Mouse (Mus musculus) MEL (cell line): ENCODE results near the gene Ube2g1. TPM values are rescaled to one million over a fixed set of nuclear protein-coding genes. Genes with fewer than 3 reads are reported as not detected.

ENCODE experiments used
- DNase-seq: peaks from one replicate; pipeline ENCODE4 v3.0.0; 2011; ENCODE audit warnings: low read depth, low spot score
- H3K27ac ChIP-seq: 2 replicates; pipeline ENCODE4 v1.5.1; 2012; ENCODE audit warnings: low read depth, mild to moderate bottlenecking, control low read depth, low read length, moderate library complexity; ENCODE audit not compliant: control insufficient read depth
- H3K27me3 ChIP-seq, 2 experiments: fragments of 150-350 bp in 1 of 2; sonication (generic) in 1 of 2; 2 replicates each; pipeline ENCODE4 v1.6.1; 2012; ENCODE audit warnings: low read length in 2 of 2, mild to moderate bottlenecking in 2 of 2, improper control_type of control experiment in 1 of 2, moderate library complexity in 1 of 2; ENCODE audit not compliant: insufficient read depth in 2 of 2, control insufficient read depth in 1 of 2
- H3K36me3 ChIP-seq, 2 experiments: 2 replicates each; pipeline ENCODE4 v1.6.1; 2012 to 2014; ENCODE audit warnings: low read length in 2 of 2, improper control_type of control experiment in 1 of 2, inconsistent platforms in 1 of 2, mild to moderate bottlenecking in 1 of 2; ENCODE audit not compliant: insufficient read depth in 2 of 2, control insufficient read depth in 1 of 2
- H3K4me1 ChIP-seq, 2 experiments: fragments of 150-350 bp in 1 of 2; sonication (generic) in 1 of 2; 2 replicates each; pipeline ENCODE4 v1.6.1; 2012; ENCODE audit warnings: low read length in 2 of 2, improper control_type of control experiment in 1 of 2, mild to moderate bottlenecking in 1 of 2; ENCODE audit not compliant: insufficient read depth in 2 of 2, control insufficient read depth in 1 of 2
- H3K4me3 ChIP-seq, 2 experiments: fragments of 150-350 bp in 1 of 2; sonication (generic) in 1 of 2; 2 replicates each; pipeline ENCODE4 v1.5.1; 2012; ENCODE audit warnings: low read depth in 2 of 2, low read length in 2 of 2, mild to moderate bottlenecking in 2 of 2, moderate library complexity in 2 of 2, control low read depth in 1 of 2, improper control_type of control experiment in 1 of 2; ENCODE audit not compliant: control insufficient read depth in 1 of 2, insufficient read depth in 1 of 2
- H3K79me2 ChIP-seq: 2 replicates; pipeline ENCODE4 v1.6.1; 2012; ENCODE audit warnings: mild to moderate bottlenecking, low read length, moderate library complexity; ENCODE audit not compliant: control insufficient read depth, poor library complexity, insufficient read depth
- H3K9ac ChIP-seq: 2 replicates; pipeline ENCODE4 v1.6.1; 2012; ENCODE audit warnings: low read depth, mild to moderate bottlenecking, control low read depth, low read length, moderate library complexity; ENCODE audit not compliant: control insufficient read depth, poor library complexity, severe bottlenecking
- H3K9me3 ChIP-seq: fragments of 150-350 bp; sonication (generic); replicated peaks from 2 replicates; pipeline ENCODE4 v1.6.1; 2012; ENCODE audit warnings: mild to moderate bottlenecking, low read length, improper control_type of control experiment, moderate library complexity; ENCODE audit not compliant: insufficient read depth
- BHLHE40 ChIP-seq: IDR thresholded peaks from 2 replicates; pipeline ENCODE4 v1.6.1; 2012; ENCODE audit warnings: low read depth, mild to moderate bottlenecking, inconsistent platforms, low read length, improper control_type of control experiment, borderline replicate concordance
- CHD1 ChIP-seq: IDR thresholded peaks from 2 replicates; pipeline ENCODE4 v1.6.1; 2012; ENCODE audit warnings: low read depth, mild to moderate bottlenecking, inconsistent platforms, low read length, improper control_type of control experiment
- CHD2 ChIP-seq: IDR thresholded peaks from 2 replicates; pipeline ENCODE4 v1.6.1; 2011; ENCODE audit warnings: low read length, improper control_type of control experiment
- E2F4 ChIP-seq: IDR thresholded peaks from 2 replicates; pipeline ENCODE4 v1.6.1; 2011; ENCODE audit warnings: low read depth, low read length, improper control_type of control experiment, borderline replicate concordance
- ELF1 ChIP-seq: IDR thresholded peaks from 2 replicates; pipeline ENCODE4 v1.6.1; 2014; ENCODE audit warnings: low read depth, mild to moderate bottlenecking, inconsistent platforms, low read length, improper control_type of control experiment, moderate library complexity
- GABPA ChIP-seq: IDR thresholded peaks from 2 replicates; pipeline ENCODE4 v1.6.1; 2012; ENCODE audit warnings: low read depth, mild to moderate bottlenecking, inconsistent platforms, low read length, improper control_type of control experiment, moderate library complexity
- GATA1 ChIP-seq: IDR thresholded peaks from 2 replicates; pipeline ENCODE4 v1.6.1; 2011; ENCODE audit warnings: low read depth, low read length, improper control_type of control experiment
- HCFC1 ChIP-seq: IDR thresholded peaks from 2 replicates; pipeline ENCODE4 v1.6.1; 2012; ENCODE audit warnings: low read depth, mild to moderate bottlenecking, inconsistent platforms, low read length, improper control_type of control experiment, moderate library complexity
- MAX ChIP-seq: IDR thresholded peaks from 2 replicates; pipeline ENCODE4 v1.6.1; 2011; ENCODE audit warnings: low read length, improper control_type of control experiment
- MEF2A ChIP-seq: IDR thresholded peaks from 2 replicates; pipeline ENCODE4 v1.6.1; 2014; ENCODE audit warnings: low read depth, mild to moderate bottlenecking, inconsistent platforms, low read length, improper control_type of control experiment; ENCODE audit not compliant: poor library complexity, insufficient replicate concordance, severe bottlenecking; ENCODE audit errors: extremely low read depth
- MXI1 ChIP-seq: IDR thresholded peaks from 2 replicates; pipeline ENCODE4 v1.6.1; 2011; ENCODE audit warnings: mild to moderate bottlenecking, low read depth, low read length, improper control_type of control experiment
- MYC ChIP-seq: IDR thresholded peaks from 2 replicates; pipeline ENCODE4 v1.6.1; 2011; ENCODE audit warnings: low read depth, mild to moderate bottlenecking, low read length, improper control_type of control experiment, moderate library complexity
- NRF1 ChIP-seq: IDR thresholded peaks from 2 replicates; pipeline ENCODE4 v1.6.1; 2014; ENCODE audit warnings: low read depth, mild to moderate bottlenecking, inconsistent platforms, low read length, improper control_type of control experiment, moderate library complexity; ENCODE audit not compliant: poor library complexity, insufficient read depth, severe bottlenecking
- POLR2A ChIP-seq, 2 experiments: IDR thresholded peaks; 2 replicates each; pipeline ENCODE4 v1.6.1; 2011 to 2012; ENCODE audit warnings: low read length in 2 of 2, mild to moderate bottlenecking in 2 of 2, control low read depth in 1 of 2, improper control_type of control experiment in 1 of 2, low read depth in 1 of 2, moderate library complexity in 1 of 2; ENCODE audit not compliant: control insufficient read depth in 1 of 2, insufficient read depth in 1 of 2, poor library complexity in 1 of 2
- POLR2AphosphoS2 ChIP-seq: IDR thresholded peaks from 2 replicates; pipeline ENCODE4 v1.6.1; 2011; ENCODE audit warnings: low read length, improper control_type of control experiment
- RAD21 ChIP-seq: IDR thresholded peaks from 2 replicates; pipeline ENCODE4 v1.6.1; 2011; ENCODE audit warnings: mild to moderate bottlenecking, low read depth, low read length, improper control_type of control experiment
- RCOR1 ChIP-seq: IDR thresholded peaks from 2 replicates; pipeline ENCODE4 v1.6.1; 2012; ENCODE audit warnings: low read depth, mild to moderate bottlenecking, inconsistent platforms, low read length, improper control_type of control experiment
- SMC3 ChIP-seq: IDR thresholded peaks from 2 replicates; pipeline ENCODE4 v1.6.1; 2011; ENCODE audit warnings: low read depth, low read length, improper control_type of control experiment
- TAL1 ChIP-seq: IDR thresholded peaks from 2 replicates; pipeline ENCODE4 v1.6.1; 2012; ENCODE audit warnings: mild to moderate bottlenecking, inconsistent platforms, low read length, moderate library complexity, mixed read lengths
- TBP ChIP-seq: IDR thresholded peaks from 2 replicates; pipeline ENCODE4 v1.8.0; 2011; ENCODE audit warnings: low read depth, low read length, improper control_type of control experiment
- TCF12 ChIP-seq: IDR thresholded peaks from 2 replicates; pipeline ENCODE4 v1.6.1; 2014; ENCODE audit warnings: low read depth, mild to moderate bottlenecking, inconsistent platforms, low read length, improper control_type of control experiment, moderate library complexity
- UBTF ChIP-seq: IDR thresholded peaks from 2 replicates; pipeline ENCODE4 v1.6.1; 2012; ENCODE audit warnings: low read depth, mild to moderate bottlenecking, inconsistent platforms, low read length, improper control_type of control experiment, moderate library complexity, borderline replicate concordance; ENCODE audit not compliant: insufficient read depth
- USF1 ChIP-seq: IDR thresholded peaks from 2 replicates; pipeline ENCODE4 v1.6.1; 2014; ENCODE audit warnings: low read depth, mild to moderate bottlenecking, inconsistent platforms, low read length, improper control_type of control experiment, moderate library complexity
- ZC3H11A ChIP-seq: IDR thresholded peaks from 2 replicates; pipeline ENCODE4 v1.6.1; 2012; ENCODE audit warnings: low read depth, mild to moderate bottlenecking, inconsistent platforms, low read length, improper control_type of control experiment
- ZKSCAN1 ChIP-seq: IDR thresholded peaks from 2 replicates; pipeline ENCODE4 v1.6.1; 2012; ENCODE audit warnings: low read depth, mild to moderate bottlenecking, inconsistent platforms, low read length, improper control_type of control experiment, moderate library complexity
- ZMIZ1 ChIP-seq: IDR thresholded peaks from 2 replicates; pipeline ENCODE4 v1.6.1; 2012; ENCODE audit warnings: low read depth, mild to moderate bottlenecking, inconsistent platforms, low read length, improper control_type of control experiment, moderate library complexity
- polyA plus RNA-seq, 2 experiments: library from polyadenylated mRNA; stranded (reverse) in 1 of 2; unstranded in 1 of 2; fragments of >175 nt in 1 of 2; fragments of >200 nt in 1 of 2; gene quantifications; 2 replicates each; pipeline versions ENCODE4 v1.2.1 to v1.2.4; 2012; ENCODE audit warnings: low replicate concordance in 2 of 2, low read depth in 1 of 2; ENCODE audit not compliant: insufficient read length in 2 of 2, insufficient read depth in 1 of 2, missing spikeins in 1 of 2
- total RNA-seq: library from RNA; depleted of rRNA; stranded (reverse); fragments of 300-350 nt; gene quantifications from 2 replicates; pipeline ENCODE4 v1.2.3, GENCODE M21; 2012

Gene Ube2g1
- total and polyA plus RNA-seq, 3 experiments, result 26.6 to 38.1 (median 38.0) TPM

- no peak overlapping the region for H3K9ac ChIP-seq
- no peaks in the 10 kb centered on the region for H3K79me2 ChIP-seq
- no peaks in the 10 kb centered on the region for H3K9me3 ChIP-seq
- no peak overlapping the region for H3K27ac ChIP-seq
- no peak overlapping the region for H3K4me3 ChIP-seq
- TF ChIP-seq POLR2A (IDR thresholded peaks at IDR 0.05; ENCODE audit: control insufficient read depth in 1 of 2, insufficient read depth in 1 of 2, low read depth in 1 of 2, low read length in 2 of 2, poor library complexity in 1 of 2) (no peak), MYC (no peak), HCFC1 (no peak), RCOR1 (no peak), ZKSCAN1 (no peak), E2F4 (no peak), RAD21 (no peak), TBP (no peak), SMC3 (no peak)
- TF ChIP-seq, all 39 proteins: peak for 0
- no peak for DNase-seq
- Histone ChIP-seq H3K36me3 (peaks cover 0 to 39% of the 10 kb centered on the region in 2 experiments; a peak in 2 of 4 replicates), H3K27me3 (no peaks in the 10 kb centered on the region), H3K4me1 (no peaks in the 10 kb centered on the region)
Observed at GRCm38 (mm10) chr11:72712721-72713120, 105.6 kb downstream of the Ube2g1 start.

- TF ChIP-seq E2F4, result no peak
- TF ChIP-seq ZMIZ1, result no peak
- TF ChIP-seq TBP, result no peak
- TF ChIP-seq ZC3H11A, result no peak
- TF ChIP-seq USF1, result no peak
- no peak for TF ChIP-seq HCFC1
- TF ChIP-seq TCF12, result no peak
- TF ChIP-seq NRF1, result no peak
- TF ChIP-seq TAL1, result no peak
- no peak for TF ChIP-seq BHLHE40
- DNase-seq, result no peak
- Histone ChIP-seq H3K36me3 (peaks cover 3 to 40% of the 10 kb centered on the region in 2 experiments), H3K9ac (no peak overlapping the region), H3K9me3 (no peaks in the 10 kb centered on the region), H3K27me3 (no peaks in the 10 kb centered on the region), H3K4me1 (no peaks in the 10 kb centered on the region), H3K27ac (no peak overlapping the region), H3K4me3 (no peak overlapping the region), H3K79me2 (no peaks in the 10 kb centered on the region)
Observed at GRCm38 (mm10) chr11:72718161-72718560, 111.1 kb downstream of the Ube2g1 start.

GRCm38 (mm10) chr11:72723165-72723564, 116.1 kb downstream of the Ube2g1 start:
- no peak overlapping the region for H3K27ac ChIP-seq
- H3K9me3 ChIP-seq, result no peaks in the 10 kb centered on the region
- no peaks in the 10 kb centered on the region for H3K27me3 ChIP-seq
- H3K4me3 ChIP-seq, result no peak overlapping the region
- no peaks in the 10 kb centered on the region for H3K4me1 ChIP-seq
- H3K36me3 ChIP-seq, result peaks cover 3 to 23% of the 10 kb centered on the region in 2 experiments
- H3K9ac ChIP-seq, result no peak overlapping the region
- no peaks in the 10 kb centered on the region for H3K79me2 ChIP-seq
- no peak for DNase-seq
- TF ChIP-seq ZMIZ1 (no peak), GATA1 (no peak), CHD2 (no peak), SMC3 (no peak), CHD1 (no peak), HCFC1 (no peak), UBTF (no peak), GABPA (no peak), POLR2AphosphoS2 (no peak), MYC (no peak), MXI1 (no peak), MEF2A (no peak), POLR2A (IDR thresholded peaks at IDR 0.05; ENCODE audit: control insufficient read depth in 1 of 2, insufficient read depth in 1 of 2, low read depth in 1 of 2, low read length in 2 of 2, poor library complexity in 1 of 2) (no peak), NRF1 (no peak), ELF1 (no peak), MAX (no peak)
